Mouse (Mus musculus): ENCODE data around the gene Npdc1. TPM values are rescaled to one million over a fixed set of nuclear protein-coding genes. Genes with fewer than 3 reads are reported as not detected.
A peak's percentile ranks its signal among the peaks of the same experiment; 100 is the strongest.
"Not testable (repeated sequence)": the region's sequence is repeated elsewhere in the genome, so short reads cannot be mapped to it uniquely, and the experiment has no call there.

Gene Npdc1
- polyA plus RNA-seq, 1 experiment: 29.7 TPM

DNA sequence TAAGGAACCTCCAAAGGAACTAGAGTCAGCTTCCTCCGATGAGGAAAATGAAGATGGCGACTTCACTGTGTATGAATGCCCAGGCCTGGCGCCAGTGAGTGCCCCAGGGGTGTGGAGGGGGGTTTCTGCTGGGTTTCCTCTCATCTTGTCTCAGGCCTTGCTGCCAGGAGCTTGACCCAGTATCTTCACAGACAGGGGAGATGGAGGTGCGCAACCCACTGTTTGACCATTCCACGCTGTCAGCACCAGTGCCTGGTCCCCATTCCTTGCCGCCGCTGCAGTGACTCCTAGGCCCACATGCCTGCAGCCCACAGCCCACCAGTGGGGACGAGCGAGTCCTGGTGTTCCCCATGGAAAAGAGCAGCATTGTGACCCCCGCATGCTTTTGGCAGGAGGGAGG lies 9.8 kb downstream of the Npdc1 start:
- no peaks in the 10 kb centered on the region for H3K27me3 ChIP-seq (ENCODE audit: control insufficient read depth, insufficient read depth, low read length, poor library complexity, severe bottlenecking)
- H3K9ac ChIP-seq (ENCODE audit: low read depth, poor library complexity, severe bottlenecking): no peak overlapping the region
- no peaks in the 10 kb centered on the region for H3K4me1 ChIP-seq (ENCODE audit: control insufficient read depth, insufficient read depth, low read length)
- H3K36me3 ChIP-seq (ENCODE audit: control insufficient read depth, insufficient read depth, low read length, poor library complexity, severe bottlenecking): 0 out of 2 replicates have a peak, but pooled peaks cover 3% of the 10 kb centered on the region
- no peak overlapping the region for H3K4me3 ChIP-seq (ENCODE audit: low read depth, low read length)
- TF ChIP-seq CTCF (IDR thresholded peaks at IDR 0.05; ENCODE audit: low read depth, low read length) (no peak), POLR2A (IDR thresholded peaks at IDR 0.05; ENCODE audit: insufficient read depth, low read length) (no peak), EP300 (IDR thresholded peaks at IDR 0.05; ENCODE audit: insufficient read depth, low read depth, low read length) (no peak)
- H3K27ac ChIP-seq (ENCODE audit: insufficient read depth, low read length): no peak overlapping the region
- no peaks in the 10 kb centered on the region for H3K9me3 ChIP-seq (replicated peaks; ENCODE audit: control insufficient read depth, insufficient read depth, low read length, poor library complexity, severe bottlenecking)

DNA sequence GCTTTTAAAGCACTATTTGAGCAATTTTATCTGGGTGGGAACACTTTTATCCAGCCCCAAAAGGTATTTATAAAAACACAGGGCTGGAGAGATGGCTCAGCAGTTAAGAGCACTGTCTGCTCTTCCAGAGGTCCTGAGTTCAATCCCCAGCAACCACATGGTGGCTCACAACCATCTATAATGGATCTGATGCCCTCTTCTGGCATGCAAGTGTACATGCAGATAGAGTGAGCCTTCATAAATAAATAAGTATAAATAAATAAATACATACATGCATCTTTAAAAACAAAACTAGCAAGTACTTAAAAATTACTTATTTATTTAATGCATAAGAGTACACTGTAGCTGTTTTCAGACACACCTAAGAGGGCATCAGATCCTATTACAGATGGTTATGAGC lies 14.3 kb downstream of the Npdc1 start:
- H3K4me1 ChIP-seq (ENCODE audit: control insufficient read depth, insufficient read depth, low read length); H3K36me3 ChIP-seq (ENCODE audit: control insufficient read depth, insufficient read depth, low read length, poor library complexity, severe bottlenecking); H3K9me3 ChIP-seq (replicated peaks; ENCODE audit: control insufficient read depth, insufficient read depth, low read length, poor library complexity, severe bottlenecking); H3K9ac ChIP-seq (ENCODE audit: low read depth, poor library complexity, severe bottlenecking); H3K27ac ChIP-seq (ENCODE audit: insufficient read depth, low read length); H3K4me3 ChIP-seq (ENCODE audit: low read depth, low read length); H3K27me3 ChIP-seq (ENCODE audit: control insufficient read depth, insufficient read depth, low read length, poor library complexity, severe bottlenecking): not testable (repeated sequence)

DNA sequence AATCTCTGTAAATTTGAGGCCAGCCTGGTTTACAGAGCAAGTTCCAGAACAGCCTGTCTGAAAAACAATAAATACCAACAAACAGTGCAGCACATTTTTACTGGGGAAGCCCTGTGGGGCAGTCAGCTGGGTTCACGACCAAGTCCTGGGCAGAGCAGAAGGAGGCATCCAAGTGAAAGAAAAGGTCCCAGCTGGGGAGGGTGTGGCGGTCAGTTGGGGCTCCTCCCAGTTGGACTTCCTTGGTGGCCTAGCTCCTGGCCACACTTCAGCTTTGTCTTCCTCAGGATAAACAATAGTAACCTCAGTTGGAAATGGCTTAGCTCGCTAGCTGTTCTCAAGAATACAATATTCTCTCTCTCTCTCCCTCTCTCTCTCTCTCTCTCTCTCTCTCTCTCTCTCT lies 18.3 kb downstream of the Npdc1 start:
- Histone ChIP-seq H3K27ac (ENCODE audit: insufficient read depth, low read length) (no peak overlapping the region), H3K9me3 (replicated peaks; ENCODE audit: control insufficient read depth, insufficient read depth, low read length, poor library complexity, severe bottlenecking) (no peaks in the 10 kb centered on the region), H3K4me1 (ENCODE audit: control insufficient read depth, insufficient read depth, low read length) (peaks cover 2% of the 10 kb centered on the region), H3K36me3 (ENCODE audit: control insufficient read depth, insufficient read depth, low read length, poor library complexity, severe bottlenecking) (no peaks in the 10 kb centered on the region), H3K27me3 (ENCODE audit: control insufficient read depth, insufficient read depth, low read length, poor library complexity, severe bottlenecking) (no peaks in the 10 kb centered on the region), H3K9ac (ENCODE audit: low read depth, poor library complexity, severe bottlenecking) (no peak overlapping the region), H3K4me3 (ENCODE audit: low read depth, low read length) (no peak overlapping the region)
- TF ChIP-seq EP300 (IDR thresholded peaks at IDR 0.05; ENCODE audit: insufficient read depth, low read depth, low read length) (no peak), CTCF (IDR thresholded peaks at IDR 0.05; ENCODE audit: low read depth, low read length) (no peak), POLR2A (IDR thresholded peaks at IDR 0.05; ENCODE audit: insufficient read depth, low read length) (no peak)

DNA sequence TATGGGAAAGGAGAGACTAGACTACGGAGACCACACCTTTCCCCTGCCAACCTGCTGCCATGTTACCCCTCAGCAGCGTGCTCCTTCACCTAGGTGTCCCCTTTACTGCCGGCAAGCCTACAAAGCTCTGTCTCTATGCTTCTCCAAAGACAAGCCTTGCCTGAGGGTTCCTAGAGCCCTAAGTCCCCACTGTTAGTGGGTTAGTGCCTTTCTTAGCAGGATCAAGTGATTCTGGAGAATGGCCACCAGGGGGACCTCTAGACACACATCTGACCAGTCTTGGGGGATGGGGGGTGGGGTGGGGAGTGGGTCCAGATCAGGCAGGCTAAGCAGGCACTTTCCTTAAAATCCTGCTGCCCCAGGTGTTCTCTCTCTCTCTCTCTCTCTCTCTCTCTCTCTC lies 22.7 kb downstream of the Npdc1 start:
- peaks cover 2% of the 10 kb centered on the region for H3K4me1 ChIP-seq (ENCODE audit: control insufficient read depth, insufficient read depth, low read length)
- no peaks in the 10 kb centered on the region for H3K9me3 ChIP-seq (replicated peaks; ENCODE audit: control insufficient read depth, insufficient read depth, low read length, poor library complexity, severe bottlenecking)
- no peak overlapping the region for H3K9ac ChIP-seq (ENCODE audit: low read depth, poor library complexity, severe bottlenecking)
- H3K4me3 ChIP-seq (ENCODE audit: low read depth, low read length): no peak overlapping the region
- H3K27me3 ChIP-seq (ENCODE audit: control insufficient read depth, insufficient read depth, low read length, poor library complexity, severe bottlenecking): no peaks in the 10 kb centered on the region
- H3K27ac ChIP-seq (ENCODE audit: insufficient read depth, low read length): no peak overlapping the region
- H3K36me3 ChIP-seq (ENCODE audit: control insufficient read depth, insufficient read depth, low read length, poor library complexity, severe bottlenecking): no peaks in the 10 kb centered on the region
- TF ChIP-seq POLR2A (IDR thresholded peaks at IDR 0.05; ENCODE audit: insufficient read depth, low read length) (no peak), CTCF (IDR thresholded peaks at IDR 0.05; ENCODE audit: low read depth, low read length) (peak; percentile 52)

DNA sequence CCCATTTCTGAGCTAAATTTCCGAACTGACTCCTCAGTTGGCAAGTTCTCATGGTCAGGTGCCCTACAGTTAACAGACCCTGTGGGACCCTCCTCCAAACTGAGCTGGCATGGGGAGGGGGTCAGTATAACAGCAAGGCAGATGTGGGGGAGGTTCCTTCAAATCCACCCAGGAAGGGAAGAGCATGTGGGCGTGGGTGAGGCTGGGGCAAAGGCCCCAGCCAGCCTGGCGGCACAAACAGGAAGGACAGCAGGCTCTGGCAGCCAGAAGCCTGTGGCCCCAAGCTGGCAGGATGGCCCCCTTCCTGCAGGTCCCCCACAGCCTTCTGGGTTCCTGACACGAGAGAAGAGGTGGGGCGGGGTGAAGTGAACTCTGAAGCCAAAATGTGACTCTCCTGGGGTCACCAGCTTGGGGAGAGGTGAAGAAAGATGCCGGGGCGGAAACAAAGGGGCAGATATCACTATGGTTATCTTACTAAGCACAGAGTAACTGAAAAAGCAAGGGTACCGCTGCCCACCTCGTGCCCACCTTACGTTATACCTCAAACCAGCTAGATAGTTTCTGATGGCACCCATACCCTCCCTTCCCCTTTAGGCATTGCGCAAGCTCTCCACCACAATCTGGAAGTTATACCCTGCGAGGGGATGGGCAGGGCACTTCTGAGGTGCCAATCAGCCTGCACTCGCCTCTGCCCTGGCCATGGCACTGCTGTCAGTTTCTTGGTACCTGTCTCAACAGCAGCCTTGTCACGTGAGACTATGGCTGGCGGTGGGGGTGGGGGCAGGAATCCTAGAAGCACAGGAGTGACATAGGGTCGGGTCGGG lies 23.6 kb downstream of the Npdc1 start, which contains the start of gene Fut7:
Fut7 (plus strand) TSS at position 681 of the 824 bp plus-strand sequence.
- Histone ChIP-seq H3K36me3 (ENCODE audit: control insufficient read depth, insufficient read depth, low read length, poor library complexity, severe bottlenecking) (no peaks in the 10 kb centered on the region), H3K9me3 (replicated peaks; ENCODE audit: control insufficient read depth, insufficient read depth, low read length, poor library complexity, severe bottlenecking) (no peaks in the 10 kb centered on the region), H3K27me3 (ENCODE audit: control insufficient read depth, insufficient read depth, low read length, poor library complexity, severe bottlenecking) (no peaks in the 10 kb centered on the region), H3K4me3 (ENCODE audit: low read depth, low read length) (no peak within 1 kb of the TSS), H3K27ac (ENCODE audit: insufficient read depth, low read length) (no peak within 1 kb of the TSS), H3K4me1 (ENCODE audit: control insufficient read depth, insufficient read depth, low read length) (peaks cover 2% of the 10 kb centered on the region), H3K9ac (ENCODE audit: low read depth, poor library complexity, severe bottlenecking) (no peak within 1 kb of the TSS)
- TF ChIP-seq CTCF (IDR thresholded peaks at IDR 0.05; ENCODE audit: low read depth, low read length): no peak
- no peak for TF ChIP-seq POLR2A (IDR thresholded peaks at IDR 0.05; ENCODE audit: insufficient read depth, low read length)
- TF ChIP-seq EP300 (IDR thresholded peaks at IDR 0.05; ENCODE audit: insufficient read depth, low read depth, low read length): no peak

DNA sequence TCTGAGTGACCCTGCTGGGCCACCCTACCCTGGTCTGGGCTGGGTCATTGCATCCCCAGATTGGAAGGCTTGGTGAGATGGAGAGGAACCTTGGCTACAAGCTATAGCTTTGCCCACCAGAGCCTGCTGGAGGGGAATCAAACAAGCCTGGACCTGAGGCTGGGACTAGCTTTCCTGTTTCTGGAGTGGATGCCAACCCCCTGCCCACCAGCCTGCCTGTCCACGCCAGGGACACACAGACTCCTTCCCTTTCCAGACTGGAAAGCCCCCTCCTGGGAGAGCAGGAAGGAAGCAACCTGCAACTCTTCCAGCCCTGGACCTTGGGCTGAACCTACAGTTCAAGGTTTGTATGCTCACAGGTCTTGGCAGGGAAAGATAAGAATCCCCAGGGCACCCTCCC lies 24.5 kb downstream of the Npdc1 start:
- H3K9me3 ChIP-seq (replicated peaks; ENCODE audit: control insufficient read depth, insufficient read depth, low read length, poor library complexity, severe bottlenecking): no peaks in the 10 kb centered on the region
- H3K4me1 ChIP-seq (ENCODE audit: control insufficient read depth, insufficient read depth, low read length): peaks cover 2% of the 10 kb centered on the region
- H3K36me3 ChIP-seq (ENCODE audit: control insufficient read depth, insufficient read depth, low read length, poor library complexity, severe bottlenecking): no peaks in the 10 kb centered on the region
- H3K27ac ChIP-seq (ENCODE audit: insufficient read depth, low read length): no peak overlapping the region
- no peak for TF ChIP-seq POLR2A (IDR thresholded peaks at IDR 0.05; ENCODE audit: insufficient read depth, low read length)
- TF ChIP-seq EP300 (IDR thresholded peaks at IDR 0.05; ENCODE audit: insufficient read depth, low read depth, low read length): no peak
- no peak for TF ChIP-seq CTCF (IDR thresholded peaks at IDR 0.05; ENCODE audit: low read depth, low read length)
- no peak overlapping the region for H3K4me3 ChIP-seq (ENCODE audit: low read depth, low read length)
- H3K9ac ChIP-seq (ENCODE audit: low read depth, poor library complexity, severe bottlenecking): no peak overlapping the region
- no peaks in the 10 kb centered on the region for H3K27me3 ChIP-seq (ENCODE audit: control insufficient read depth, insufficient read depth, low read length, poor library complexity, severe bottlenecking)
